ENCODE assay signal across 7 mouse cellular contexts in the genomic region with DNA sequence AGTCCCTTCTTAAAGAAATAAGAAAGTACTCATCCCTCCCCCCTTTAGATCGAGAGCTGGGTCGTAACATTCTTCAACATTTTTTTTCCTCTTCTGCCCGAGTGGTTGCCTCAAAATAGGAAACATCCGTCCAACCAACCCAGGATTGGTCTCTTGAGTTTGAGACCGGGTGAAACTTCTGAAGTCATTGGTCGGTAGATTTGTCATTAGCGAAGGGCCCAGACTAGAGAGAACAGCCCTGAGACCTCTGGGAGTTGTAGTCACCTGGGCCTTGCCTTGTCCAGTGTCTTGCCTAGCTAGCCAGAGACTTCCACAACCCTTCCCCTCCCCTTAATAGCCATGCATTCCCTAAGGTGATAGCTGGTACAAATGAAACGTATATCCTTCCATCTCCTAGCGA. TPM values are rescaled to one million over a fixed set of nuclear protein-coding genes. Genes with fewer than 3 reads are reported as not detected.
A peak's percentile ranks its signal among the peaks of the same experiment; 100 is the strongest.
DNase-seq lines count a peak whose midpoint lies in the region; TF ChIP-seq lines count a peak whose summit lies in the region.

No protein-coding gene starts in this region.

- TF ChIP-seq POLR2A in cortical plate, adult 2 months (IDR thresholded peaks at IDR 0.05; ENCODE audit: extremely low read depth, insufficient read depth, low read length), result no peak

- H3K4me1 ChIP-seq in cortical plate, adult 2 months (ENCODE audit: control insufficient read depth, insufficient read depth, low read length), result no peaks in the 10 kb centered on the region

- H3K4me3 ChIP-seq in cortical plate, adult 2 months (ENCODE audit: insufficient read depth, low read length), result peak overlapping the region; percentile 89

- intact Hi-C loops in left cerebral cortex, postnatal 25 days (cut with DNase I), result loop anchor here (2.0 to 5.0 kb wide), 2 partner anchors 265 to 646 kb away; no protein-coding TSS in a partner anchor

- DNase-seq in adrenal gland, adult 18-20 months (ENCODE audit: low spot score in 2 of 2), result peak; percentile 18 to 28
- peak; percentile 9 for DNase-seq in gastrocnemius, postnatal 10 days
- DNase-seq in induced T-regulatory cell, adult 2 months (ENCODE audit: low read depth), result peak; percentile 87
- peak; percentile 58 to 83 for DNase-seq in left cerebral cortex, postnatal 25 days (ENCODE audit: low spot score in 2 of 2)
- peak; percentile 78 for DNase-seq in mesoderm, embryonic 11.5 days (ENCODE audit: low read depth, low spot score)
- DNase-seq in right cerebral cortex, postnatal 36 days (ENCODE audit: low spot score in 2 of 2), result peak; percentile 26 to 55

- no peak for TF ChIP-seq CTCF in cortical plate, adult 2 months (IDR thresholded peaks at IDR 0.05; ENCODE audit: extremely low read depth, insufficient read depth, low read length)

- no peak overlapping the region for H3K27ac ChIP-seq in cortical plate, adult 2 months (ENCODE audit: insufficient read depth, low read length)

RNA-seq across cellular contexts. Expression of gene Msl3, which starts 1.3 kb away (rescaled TPM):
- 10 to 100 TPM; 37.2 to 46.8 TPM for total RNA-seq in adrenal gland, adult 18-20 months (2021)
- 19.9 and 20.8 TPM in 2 replicates for polyA plus RNA-seq in cortical plate, adult 2 months (2012; rRNA removed)
- total RNA-seq in gastrocnemius, postnatal 10 days (2021), result 10 to 100 TPM; 37.6 to 40.0 TPM
- total RNA-seq in left cerebral cortex, postnatal 25 days (2021), result 10 to 100 TPM; 22.9 to 25.7 TPM

Comparison
In these comparisons a context has a peak if more than half of its experiments do, and no peak if none do; other contexts are left out.
1. DNase-seq: peak in every context shown above with its lines; median percentile 87 in induced T-regulatory cell, adult 2 months; 78 in mesoderm, embryonic 11.5 days; 70 in left cerebral cortex, postnatal 25 days; 40 in right cerebral cortex, postnatal 36 days; 23 in adrenal gland, adult 18-20 months; 9 in gastrocnemius, postnatal 10 days.